Mouse (Mus musculus) liver, postnatal 0 days (tissue): ENCODE data around the gene Hspe1. TPM values are rescaled to one million over a fixed set of nuclear protein-coding genes. Genes with fewer than 3 reads are reported as not detected.
A peak's percentile ranks its signal among the peaks of the same experiment; 100 is the strongest.
"Not testable (repeated sequence)": the region's sequence is repeated elsewhere in the genome, so short reads cannot be mapped to it uniquely, and the experiment has no call there.

Experiments used
- ATAC-seq: fragments of 200-750 bp; cut with Nextera tagmentation; 2 replicates; pipeline ENCODE4 v1.8.0; 2017; ENCODE audit warnings: mild to moderate bottlenecking, moderate library complexity
- DNase-seq: peaks from one replicate; pipeline ENCODE4 v3.0.0-alpha.2; 2016
- H3K27ac ChIP-seq: fragments of 300-500 bp; sonication (generic); 2 replicates; pipeline ENCODE4 v1.5.1; 2014; ENCODE audit warnings: antibody characterized with exemption, moderate library complexity, mild to moderate bottlenecking, low read depth
- H3K27me3 ChIP-seq: fragments of 300-500 bp; sonication (generic); 2 replicates; pipeline ENCODE4 v1.6.1; 2014; ENCODE audit warnings: low read length, control low read depth, mixed read lengths; ENCODE audit not compliant: insufficient read depth
- H3K36me3 ChIP-seq: fragments of 300-500 bp; sonication (generic); replicated peaks from 2 replicates; pipeline ENCODE4 v1.6.1; 2014; ENCODE audit warnings: mild to moderate bottlenecking, control low read depth, low read length, moderate library complexity, mixed read lengths; ENCODE audit not compliant: insufficient read depth
- H3K4me1 ChIP-seq: fragments of 300-500 bp; sonication (generic); 2 replicates; pipeline ENCODE4 v1.6.1; 2014; ENCODE audit warnings: antibody characterized with exemption, mild to moderate bottlenecking, control low read depth; ENCODE audit not compliant: insufficient read depth
- H3K4me2 ChIP-seq: fragments of 300-500 bp; sonication (generic); 2 replicates; pipeline ENCODE4 v1.6.1; 2014; ENCODE audit warnings: low read depth, mild to moderate bottlenecking, low read length, moderate library complexity, mixed read lengths
- H3K4me3 ChIP-seq: fragments of 300-500 bp; sonication (generic); 2 replicates; pipeline ENCODE4 v1.5.1; 2014; ENCODE audit warnings: low read depth, low read length
- H3K9ac ChIP-seq: fragments of 300-500 bp; sonication (generic); replicated peaks from 2 replicates; pipeline ENCODE4 v1.6.1; 2014; ENCODE audit warnings: mild to moderate bottlenecking, moderate library complexity
- H3K9me3 ChIP-seq: fragments of 300-500 bp; sonication (generic); 2 replicates; pipeline ENCODE4 v1.6.1; 2016; ENCODE audit warnings: mild to moderate bottlenecking, control low read depth, low read length, mixed read lengths
- CTCF ChIP-seq: sonication (generic); IDR thresholded peaks from 2 replicates; pipeline ENCODE4 v1.5.1; 2016; ENCODE audit warnings: antibody characterized with exemption, low read depth
- EP300 ChIP-seq: IDR thresholded peaks from 2 replicates; pipeline ENCODE4 v1.6.1; 2016; ENCODE audit warnings: antibody characterized with exemption, low read depth, mild to moderate bottlenecking
- WGBS: fragments of 180-500 bp; shearing (Covaris S2); extraction: QIAGEN DNeasy Blood & Tissue Kit; methylation state at CpG from one replicate; pipeline ENCODE4 v1.1.7; 2014; ENCODE audit not compliant: insufficient replicate concordance; 5-methylcytosine and 5-hydroxymethylcytosine counted together
- polyA plus RNA-seq: library from polyadenylated mRNA; unstranded; fragments of >200 nt; fragmentation: Nextera tagmentation; extraction: Ambion mirVana; gene quantifications from 2 replicates; pipeline ENCODE4 v1.2.1, GENCODE M21; 2015

Hspe1 gene
- polyA plus RNA-seq, 1 experiment from 2014 or later, result 513 TPM

- Histone ChIP-seq H3K4me1 (peaks cover 15% of the 10 kb centered on the region), H3K36me3 (peaks cover 32% of the 10 kb centered on the region)
These were observed 26.8 kb upstream of the Hspe1 start for GRCm38 (mm10) chr1:55061099-55061498.

GRCm38 (mm10) chr1:55061772-55062171, 26.2 kb upstream of the Hspe1 start:
- Histone ChIP-seq H3K4me2 (no peak overlapping the region), H3K4me1 (peaks cover 15% of the 10 kb centered on the region)

More at GRCm38 (mm10) chr1:55061099-55061498, 26.8 kb upstream of the Hspe1 start:
- TF ChIP-seq EP300 (no peak), CTCF (no peak)
- 66% methylated on average over 5 of the region's 5 CpGs for WGBS
- ATAC-seq (peak; percentile 43; the same call in 1 of the 2 replicates), DNase-seq (no peak)
- Histone ChIP-seq H3K27ac (no peak overlapping the region), H3K9me3 (no peaks in the 10 kb centered on the region), H3K4me2 (no peak overlapping the region), H3K4me3 (no peak overlapping the region), H3K9ac (no peak overlapping the region), H3K27me3 (no peaks in the 10 kb centered on the region)

GRCm38 (mm10) chr1:55072328-55072727, 15.6 kb upstream of the Hspe1 start:
- not testable (repeated sequence) for H3K4me2 ChIP-seq, H3K27me3 ChIP-seq, H3K4me3 ChIP-seq, ATAC-seq, H3K9ac ChIP-seq, H3K27ac ChIP-seq, H3K4me1 ChIP-seq, H3K9me3 ChIP-seq, DNase-seq
- peaks cover 39% of the 10 kb centered on the region for H3K36me3 ChIP-seq

More at GRCm38 (mm10) chr1:55061772-55062171, 26.2 kb upstream of the Hspe1 start:
- DNase-seq, result no peak
- TF ChIP-seq CTCF (0 out of 2 replicates have a peak, but pooled peaks have one; percentile 11), EP300 (no peak)
- Histone ChIP-seq H3K27ac (no peak overlapping the region), H3K9me3 (no peaks in the 10 kb centered on the region), H3K36me3 (peaks cover 33% of the 10 kb centered on the region), H3K4me3 (no peak overlapping the region), H3K9ac (no peak overlapping the region), H3K27me3 (no peaks in the 10 kb centered on the region)
- WGBS, result 77% methylated on average over 4 of the region's 4 CpGs
- no peak for ATAC-seq

- TF ChIP-seq EP300 (no peak), CTCF (no peak)
- Histone ChIP-seq H3K9me3 (no peaks in the 10 kb centered on the region), H3K4me2 (no peak overlapping the region), H3K36me3 (peaks cover 35% of the 10 kb centered on the region), H3K4me3 (no peak overlapping the region), H3K27me3 (no peaks in the 10 kb centered on the region), H3K4me1 (peaks cover 10% of the 10 kb centered on the region), H3K9ac (no peak overlapping the region), H3K27ac (no peak overlapping the region)
- no peak for ATAC-seq
- DNase-seq, result no peak
- 42% methylated on average over 2 of the region's 2 CpGs for WGBS
These were observed 13.2 kb upstream of the Hspe1 start for GRCm38 (mm10) chr1:55074757-55075156.

GRCm38 (mm10) chr1:55075652-55076394, 12.1 kb upstream of the Hspe1 start:
- Histone ChIP-seq H3K9ac (no peak overlapping the region), H3K4me3 (no peak overlapping the region), H3K27me3 (no peaks in the 10 kb centered on the region), H3K36me3 (peaks cover 37% of the 10 kb centered on the region), H3K4me2 (no peak overlapping the region), H3K9me3 (no peaks in the 10 kb centered on the region), H3K27ac (peak overlapping the region; percentile 29; the same call in 1 of the 2 replicates), H3K4me1 (peaks cover 10% of the 10 kb centered on the region)
- peak; percentile 92 for TF ChIP-seq EP300
- no peak for TF ChIP-seq CTCF
- DNase-seq (no peak), ATAC-seq (peak; percentile 35)
- WGBS, result 52% methylated on average over 5 of the region's 5 CpGs

GRCm38 (mm10) chr1:55076395-55076743, 11.6 kb upstream of the Hspe1 start:
- peaks cover 10% of the 10 kb centered on the region for H3K4me1 ChIP-seq
- TF ChIP-seq CTCF, result no peak
- no peak for TF ChIP-seq EP300
- H3K27ac ChIP-seq, result no peak overlapping the region
- H3K9me3 ChIP-seq, result no peaks in the 10 kb centered on the region
- peaks cover 38% of the 10 kb centered on the region for H3K36me3 ChIP-seq
- H3K4me3 ChIP-seq, result no peak overlapping the region
- no peak for DNase-seq
- H3K4me2 ChIP-seq, result no peak overlapping the region
- no peak overlapping the region for H3K9ac ChIP-seq
- no peak for ATAC-seq
- H3K27me3 ChIP-seq, result no peaks in the 10 kb centered on the region
